Mouse (Mus musculus) midbrain, embryonic 11.5 days (tissue): Measurements from ENCODE around the gene Pbp2. TPM values are rescaled to one million over a fixed set of nuclear protein-coding genes. Genes with fewer than 3 reads are reported as not detected.

Experiments used
- ATAC-seq: fragments of 200-750 bp; cut with Nextera tagmentation; 2 replicates; pipeline ENCODE4 v1.8.0; 2017; ENCODE audit warnings: moderate TSS enrichment, moderate library complexity; ENCODE audit not compliant: low FRiP score
- DNase-seq: peaks from one replicate; pipeline ENCODE4 v3.0.0; 2015; ENCODE audit warnings: low spot score; ENCODE audit errors: missing footprints
- H3K27ac ChIP-seq: fragments of 300-500 bp; sonication (generic); 2 replicates; pipeline ENCODE4 v1.5.1; 2014; ENCODE audit warnings: low read depth, low read length
- H3K27me3 ChIP-seq: fragments of 300-500 bp; sonication (generic); 2 replicates; pipeline ENCODE4 v1.6.1; 2014; ENCODE audit warnings: mild to moderate bottlenecking, low read length, moderate library complexity, mixed read lengths; ENCODE audit not compliant: control insufficient read depth, insufficient read depth
- H3K36me3 ChIP-seq: fragments of 300-500 bp; sonication (generic); 2 replicates; pipeline ENCODE4 v1.6.1; 2014; ENCODE audit warnings: mild to moderate bottlenecking, low read length, moderate library complexity, mixed read lengths; ENCODE audit not compliant: control insufficient read depth, insufficient read depth
- H3K4me1 ChIP-seq: fragments of 300-500 bp; sonication (generic); 2 replicates; pipeline ENCODE4 v1.6.1; 2014; ENCODE audit warnings: low read length; ENCODE audit not compliant: control insufficient read depth, insufficient read depth
- H3K4me2 ChIP-seq: fragments of 300-500 bp; sonication (generic); 2 replicates; pipeline ENCODE4 v1.6.1; 2014; ENCODE audit warnings: mild to moderate bottlenecking, moderate library complexity
- H3K4me3 ChIP-seq: fragments of 300-500 bp; sonication (generic); 2 replicates; pipeline ENCODE4 v1.5.1; 2014; ENCODE audit warnings: low read depth, low read length
- H3K9ac ChIP-seq: fragments of 300-500 bp; sonication (generic); 2 replicates; pipeline ENCODE4 v1.6.1; 2014; ENCODE audit warnings: low read length
- H3K9me3 ChIP-seq: fragments of 300-500 bp; sonication (generic); 2 replicates; pipeline ENCODE4 v1.6.1; 2016; ENCODE audit warnings: low read length; ENCODE audit not compliant: control insufficient read depth
- WGBS: fragments of 180-500 bp; shearing (Covaris S2); extraction: QIAGEN DNeasy Blood & Tissue Kit; methylation state at CpG from one replicate; pipeline ENCODE4 v1.1.7; 2014; 5-methylcytosine and 5-hydroxymethylcytosine counted together
- polyA plus RNA-seq: library from polyadenylated mRNA; unstranded; fragments of >200 nt; fragmentation: Nextera tagmentation; extraction: Ambion mirVana; gene quantifications from 2 replicates; pipeline ENCODE4 v1.2.1, GENCODE M21; 2014

Gene Pbp2
- polyA plus RNA-seq, 1 experiment from 2014 or later: not detected

DNA sequence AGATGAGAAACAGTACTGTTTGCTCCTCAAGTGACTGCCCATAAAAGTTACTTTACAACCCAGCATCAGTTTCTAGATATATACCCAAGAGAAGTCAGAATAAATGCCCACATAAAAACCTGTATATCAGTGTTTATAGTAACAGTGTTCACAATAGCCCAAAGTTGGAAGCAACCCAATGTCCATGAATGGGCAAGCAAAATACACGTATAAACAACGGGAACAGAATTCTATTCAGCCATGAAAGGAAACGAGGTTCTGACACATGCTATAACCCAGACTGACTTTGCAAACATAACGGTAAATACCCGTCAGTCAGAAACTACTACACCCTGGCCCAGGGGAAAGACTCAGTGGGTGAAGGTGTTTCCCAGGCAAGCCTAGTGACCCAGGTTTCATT lies 1.8 kb upstream of the Pbp2 start:
- H3K4me3 ChIP-seq: no peak overlapping the region
- WGBS: 90% methylated on average over 5 of the region's 5 CpGs
- ATAC-seq (no peak), DNase-seq (peak; percentile 74)
- no peak overlapping the region for H3K27ac ChIP-seq
- H3K9ac ChIP-seq: no peak overlapping the region
- H3K27me3 ChIP-seq: no peaks in the 10 kb centered on the region
- H3K4me1 ChIP-seq: no peaks in the 10 kb centered on the region
- no peaks in the 10 kb centered on the region for H3K9me3 ChIP-seq
- H3K4me2 ChIP-seq: no peak overlapping the region
- no peaks in the 10 kb centered on the region for H3K36me3 ChIP-seq

DNA sequence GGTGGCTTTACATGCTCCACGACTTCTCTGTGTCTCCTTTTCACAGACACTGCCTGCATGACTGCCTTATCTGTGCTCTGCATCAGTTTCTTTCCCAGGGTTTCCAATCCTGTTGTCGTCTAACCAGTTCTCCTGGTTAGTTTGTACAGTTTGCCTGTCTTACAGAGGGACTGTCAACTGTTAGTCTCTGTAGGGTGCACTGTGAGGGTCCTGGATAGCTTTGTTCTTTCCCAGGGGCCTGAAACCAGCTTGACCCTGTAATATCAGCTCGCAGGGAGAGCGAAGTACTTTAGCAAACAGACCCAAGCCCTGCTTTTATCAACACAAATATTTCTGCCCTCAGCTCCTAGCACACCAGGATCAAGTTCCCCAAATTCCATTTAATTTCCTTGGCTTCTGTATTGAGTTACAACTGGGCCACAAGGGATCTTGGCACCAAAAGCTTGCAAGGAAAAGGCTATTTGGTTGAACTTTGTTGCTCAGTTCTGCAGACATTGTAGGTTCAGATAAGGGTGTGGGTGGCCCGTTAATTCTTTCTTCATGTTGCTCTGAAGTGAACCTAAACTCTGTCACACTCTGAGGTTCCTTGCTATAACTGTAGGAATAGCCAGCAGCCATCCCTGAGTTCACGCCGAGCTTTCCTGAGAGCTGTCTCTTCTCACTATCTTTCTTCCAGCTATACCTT lies 5.5 kb downstream of the Pbp2 start:
- H3K27me3 ChIP-seq: no peaks in the 10 kb centered on the region
- peak; percentile 85 for DNase-seq
- 66% methylated on average over 7 of the region's 7 CpGs for WGBS
- ATAC-seq: no peak
- no peak overlapping the region for H3K4me2 ChIP-seq
- H3K4me3 ChIP-seq: no peak overlapping the region
- no peaks in the 10 kb centered on the region for H3K9me3 ChIP-seq
- no peak overlapping the region for H3K27ac ChIP-seq
- H3K4me1 ChIP-seq: no peaks in the 10 kb centered on the region
- no peak overlapping the region for H3K9ac ChIP-seq
- no peaks in the 10 kb centered on the region for H3K36me3 ChIP-seq

DNA sequence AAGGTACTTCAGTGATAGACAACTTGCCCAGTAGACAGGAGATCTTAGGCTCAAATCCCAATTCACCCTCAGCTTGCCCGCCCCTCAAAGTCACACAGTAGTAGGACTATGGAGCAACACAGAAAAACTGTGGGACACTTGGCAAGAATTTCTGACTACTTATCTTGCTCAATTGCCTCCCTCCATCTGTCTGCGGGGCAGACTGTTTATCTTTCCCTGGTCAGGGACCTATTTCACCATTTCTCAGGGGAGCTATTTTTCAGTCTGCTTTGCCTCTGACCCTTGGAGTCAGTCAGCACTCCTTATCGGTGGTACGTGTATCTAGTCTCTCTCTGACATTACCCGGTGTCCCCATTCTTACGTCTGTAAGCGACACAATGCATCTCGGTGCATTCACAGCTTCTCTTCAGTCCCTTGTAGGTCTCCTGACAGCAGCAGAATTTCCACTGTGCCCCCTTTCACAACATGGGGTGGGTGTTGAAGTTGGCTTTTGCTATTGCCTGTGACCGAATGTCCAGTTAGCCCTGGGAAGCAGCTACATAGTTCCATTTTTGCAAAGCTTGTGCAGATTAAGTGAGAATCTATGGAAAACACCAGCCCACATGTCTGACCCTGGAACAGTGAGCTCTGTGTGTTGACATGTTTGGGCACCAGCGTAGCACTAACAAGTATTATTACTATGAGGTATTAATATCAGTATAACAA lies 7.6 kb downstream of the Pbp2 start:
- ATAC-seq: no peak
- WGBS: 89% methylated on average over 10 of the region's 10 CpGs
- no peaks in the 10 kb centered on the region for H3K9me3 ChIP-seq

DNA sequence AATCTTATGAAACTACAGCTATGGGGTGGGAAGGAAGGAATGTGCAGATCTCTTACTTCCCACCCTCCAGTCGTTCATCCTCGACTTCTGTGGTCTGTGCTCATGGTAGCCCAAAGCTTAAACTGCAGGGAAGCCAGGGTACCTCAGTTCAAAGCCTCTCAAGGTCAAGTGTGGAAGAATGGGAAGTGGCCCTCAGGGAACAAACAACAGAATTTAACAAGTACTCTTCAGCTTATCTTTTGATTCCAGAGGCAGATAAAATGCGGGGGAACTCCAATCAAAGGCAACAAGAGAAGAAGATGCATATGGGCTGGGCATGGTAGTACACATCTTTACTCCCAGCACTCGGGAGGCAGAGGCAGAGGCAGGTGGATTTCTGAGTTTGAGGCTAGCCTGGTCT lies 9.7 kb downstream of the Pbp2 start:
- no peak overlapping the region for H3K4me3 ChIP-seq
- no peak for DNase-seq
- ATAC-seq: no peak
- H3K27me3 ChIP-seq: no peaks in the 10 kb centered on the region
- H3K27ac ChIP-seq: no peak overlapping the region
- H3K9ac ChIP-seq: no peak overlapping the region
- H3K36me3 ChIP-seq: no peaks in the 10 kb centered on the region
- WGBS: 78% methylated on average over 4 of the region's 4 CpGs
- no peak overlapping the region for H3K4me2 ChIP-seq
- H3K4me1 ChIP-seq: no peaks in the 10 kb centered on the region
- no peaks in the 10 kb centered on the region for H3K9me3 ChIP-seq

More for the DNA sequence above, 7.6 kb downstream of the Pbp2 start:
- Histone ChIP-seq H3K36me3 (no peaks in the 10 kb centered on the region), H3K4me3 (no peak overlapping the region), H3K4me1 (no peaks in the 10 kb centered on the region), H3K27ac (no peak overlapping the region), H3K9ac (no peak overlapping the region), H3K4me2 (no peak overlapping the region), H3K27me3 (no peaks in the 10 kb centered on the region)
- DNase-seq: no peak

DNA sequence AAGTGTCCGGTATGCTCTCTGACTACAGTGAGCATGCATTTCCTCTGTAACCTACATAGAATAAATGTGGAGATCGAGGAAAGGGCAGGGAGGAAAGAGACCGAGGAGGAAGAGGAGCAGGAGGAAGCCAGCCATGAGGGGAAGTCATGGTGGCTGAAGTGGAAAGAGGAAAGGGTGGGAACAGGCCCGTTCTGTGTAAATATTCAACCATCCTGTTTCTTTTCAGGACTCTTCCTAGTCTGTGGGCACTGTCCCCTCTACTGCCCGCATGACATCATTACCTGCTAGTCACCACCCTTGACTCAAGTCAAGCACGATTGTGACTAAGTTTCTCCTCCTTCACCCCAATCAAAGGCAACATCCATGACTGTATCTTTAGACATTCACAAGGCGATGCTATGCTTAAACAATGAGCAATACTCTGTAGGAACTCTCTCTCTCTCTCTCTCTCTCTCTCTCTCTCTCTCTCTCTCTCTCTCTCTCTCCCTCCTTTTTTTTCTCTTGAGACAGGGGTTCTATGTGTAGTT lies 11.1 kb downstream of the Pbp2 start:
- no peak for DNase-seq
- Histone ChIP-seq H3K4me1 (no peaks in the 10 kb centered on the region), H3K9ac (no peak overlapping the region), H3K27ac (no peak overlapping the region), H3K4me3 (no peak overlapping the region), H3K4me2 (no peak overlapping the region), H3K36me3 (no peaks in the 10 kb centered on the region), H3K9me3 (no peaks in the 10 kb centered on the region), H3K27me3 (no peaks in the 10 kb centered on the region)
- 90% methylated on average over 7 of the region's 7 CpGs for WGBS
- ATAC-seq: no peak

DNA sequence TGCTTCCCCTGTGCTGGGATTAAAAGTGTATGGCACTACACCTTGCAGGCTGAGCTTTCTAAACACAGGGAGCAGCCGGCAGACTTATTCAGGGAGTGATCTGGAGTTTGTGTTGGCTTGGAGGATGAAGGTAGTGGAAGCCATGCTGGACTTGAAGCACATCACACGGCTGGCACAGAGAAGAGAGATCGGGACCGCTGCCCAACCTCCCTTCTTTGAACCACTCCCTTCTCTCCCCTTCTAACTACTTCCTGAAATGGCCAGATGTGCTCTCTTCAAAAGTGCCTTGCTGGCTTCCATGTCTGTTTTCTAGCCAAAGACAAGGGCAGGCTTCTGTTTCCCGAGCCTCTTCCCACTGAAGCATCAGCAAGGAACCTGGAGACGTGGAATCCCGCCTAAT lies 12.6 kb downstream of the Pbp2 start:
- Histone ChIP-seq H3K4me3 (no peak overlapping the region), H3K36me3 (no peaks in the 10 kb centered on the region), H3K4me2 (no peak overlapping the region), H3K9ac (no peak overlapping the region), H3K27me3 (no peaks in the 10 kb centered on the region), H3K4me1 (no peaks in the 10 kb centered on the region), H3K9me3 (no peaks in the 10 kb centered on the region), H3K27ac (no peak overlapping the region)
- DNase-seq (no peak), ATAC-seq (no peak)
- 88% methylated on average over 7 of the region's 7 CpGs for WGBS

DNA sequence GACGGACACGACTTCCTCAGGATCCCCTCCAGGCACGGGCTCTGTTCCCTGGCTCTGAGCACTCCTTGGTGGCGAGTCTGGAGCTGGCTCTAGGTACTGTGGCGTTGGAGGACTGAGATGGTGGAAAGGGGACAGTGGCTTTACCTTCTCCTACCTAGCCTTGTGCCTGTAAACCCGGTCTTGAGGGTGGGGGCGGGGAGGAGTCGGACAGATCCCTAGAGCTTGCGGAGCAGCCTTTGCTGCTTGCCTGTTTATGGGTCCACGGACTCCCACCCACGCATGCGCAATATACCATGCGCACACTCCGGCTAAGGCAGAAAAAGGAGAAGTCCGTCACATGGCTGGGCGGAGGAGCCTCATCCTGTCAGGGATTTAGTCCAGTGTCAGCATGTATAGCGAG lies 13.9 kb downstream of the Pbp2 start:
- Histone ChIP-seq H3K4me1 (no peaks in the 10 kb centered on the region), H3K4me3 (no peak overlapping the region), H3K27ac (no peak overlapping the region), H3K27me3 (no peaks in the 10 kb centered on the region), H3K36me3 (no peaks in the 10 kb centered on the region), H3K9me3 (no peaks in the 10 kb centered on the region), H3K9ac (no peak overlapping the region), H3K4me2 (no peak overlapping the region)
- 82% methylated on average over 17 of the region's 17 CpGs for WGBS
- no peak for ATAC-seq
- DNase-seq: no peak

DNA sequence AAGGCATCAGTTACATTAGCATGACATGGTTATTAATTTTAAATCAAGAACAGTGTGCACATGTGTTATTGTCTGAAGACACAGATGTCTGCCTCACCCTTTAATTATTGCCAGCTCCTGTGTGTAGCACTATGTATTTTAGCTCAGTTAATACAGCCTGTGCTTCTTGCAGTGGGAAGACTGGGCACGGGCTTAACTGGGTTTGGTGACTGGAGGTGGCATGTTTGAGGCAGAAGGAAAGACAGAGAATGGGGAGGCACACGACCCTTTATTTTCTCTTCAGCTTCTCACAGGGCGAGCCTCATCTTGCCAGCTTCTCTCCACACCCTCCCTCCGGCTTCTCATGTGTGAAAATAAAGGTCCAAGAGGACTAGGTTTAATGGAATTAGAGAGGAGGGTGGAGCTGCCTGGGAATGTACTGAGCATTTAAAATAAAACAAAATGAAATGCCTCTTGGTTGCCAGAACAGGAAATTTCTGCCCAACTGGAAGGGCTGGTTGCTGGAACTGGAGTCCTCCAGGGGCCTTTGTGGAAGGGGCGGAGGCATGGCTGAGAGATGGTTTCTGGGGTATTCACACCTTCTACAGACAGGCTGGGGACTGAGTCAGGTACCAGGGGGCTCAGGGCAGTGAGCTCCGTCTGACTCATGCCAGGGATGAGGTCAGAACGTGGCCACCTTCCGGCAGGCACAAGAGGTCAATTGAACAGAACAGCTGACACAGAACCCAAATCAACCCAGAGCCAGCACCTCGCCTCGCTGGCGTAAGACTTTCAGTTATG lies 14.9 kb downstream of the Pbp2 start:
- no peaks in the 10 kb centered on the region for H3K4me1 ChIP-seq
- H3K9me3 ChIP-seq: no peaks in the 10 kb centered on the region
- WGBS: 78% methylated on average over 11 of the region's 11 CpGs
- no peaks in the 10 kb centered on the region for H3K27me3 ChIP-seq
- no peak overlapping the region for H3K9ac ChIP-seq
- H3K27ac ChIP-seq: no peak overlapping the region
- ATAC-seq (no peak), DNase-seq (no peak)
- H3K4me2 ChIP-seq: no peak overlapping the region
- H3K4me3 ChIP-seq: no peak overlapping the region
- H3K36me3 ChIP-seq: no peaks in the 10 kb centered on the region

DNA sequence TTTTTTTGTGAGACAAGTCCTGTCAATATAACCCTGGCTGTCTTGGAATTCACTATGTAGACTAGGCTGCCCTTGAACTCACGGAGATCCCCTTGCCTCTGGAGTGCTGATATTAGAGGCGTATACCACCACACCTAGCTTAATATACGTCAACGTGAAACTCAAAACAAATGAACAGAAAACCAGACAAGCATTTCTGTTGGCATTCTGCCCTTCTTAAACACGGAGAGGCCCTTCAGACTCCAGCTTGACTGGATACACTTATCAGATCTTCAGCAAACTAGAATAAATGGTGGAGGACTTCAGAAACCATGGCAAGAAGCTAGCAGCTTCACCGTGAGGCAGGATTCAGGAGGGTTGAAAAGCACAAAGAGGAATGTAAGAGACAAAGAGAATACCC lies 16.1 kb downstream of the Pbp2 start:
- Histone ChIP-seq H3K27ac (no peak overlapping the region), H3K36me3 (no peaks in the 10 kb centered on the region), H3K4me2 (no peak overlapping the region), H3K4me3 (no peak overlapping the region), H3K9me3 (no peaks in the 10 kb centered on the region), H3K27me3 (no peaks in the 10 kb centered on the region), H3K4me1 (no peaks in the 10 kb centered on the region), H3K9ac (no peak overlapping the region)
- DNase-seq (no peak), ATAC-seq (no peak)
- WGBS: 90% methylated on average over 6 of the region's 6 CpGs
